Mouse (Mus musculus) C2C12 (cell line): Measurements from ENCODE around the gene Rarb.

ENCODE experiments used
- CEBPB ChIP-seq: IDR thresholded peaks from one replicate; pipeline ENCODE4 v1.6.1; 2011; ENCODE audit warnings: low read depth, mild to moderate bottlenecking, control low read depth, moderate library complexity
- CTCF ChIP-seq: IDR thresholded peaks from one replicate; pipeline ENCODE4 v1.5.1; 2011; ENCODE audit not compliant: control insufficient read depth, insufficient read depth, insufficient read length
- FOSL1 ChIP-seq: IDR thresholded peaks from one replicate; pipeline ENCODE4 v1.8.0; 2011; ENCODE audit warnings: mild to moderate bottlenecking, low read length; ENCODE audit not compliant: poor library complexity, insufficient read depth, severe bottlenecking
- MAX ChIP-seq: IDR thresholded peaks from one replicate; pipeline ENCODE4 v1.6.1; 2011; ENCODE audit warnings: mild to moderate bottlenecking, control low read depth
- MYOD1 ChIP-seq: IDR thresholded peaks from one replicate; pipeline ENCODE4 v1.6.1; 2011; ENCODE audit warnings: low read depth; ENCODE audit not compliant: control insufficient read depth, insufficient read length
- MYOG ChIP-seq: IDR thresholded peaks from one replicate; pipeline ENCODE4 v1.6.1; 2011; ENCODE audit not compliant: control insufficient read depth, insufficient read length; ENCODE audit errors: extremely low read depth
- USF1 ChIP-seq: IDR thresholded peaks from one replicate; pipeline ENCODE4 v1.6.1; 2011; ENCODE audit warnings: low read depth, mild to moderate bottlenecking, control low read depth, moderate library complexity

- TF ChIP-seq CTCF (no peak), USF1 (no peak), CEBPB (no peak), MYOD1 (no peak), MYOG (no peak), MAX (no peak), FOSL1 (no peak)
Measured at GRCm38 (mm10) chr14:16444859-16445258, 374.1 kb downstream of the Rarb start.
